Mouse (Mus musculus): Measurements from ENCODE around the gene Bnipl.

Gene Bnipl

DNA sequence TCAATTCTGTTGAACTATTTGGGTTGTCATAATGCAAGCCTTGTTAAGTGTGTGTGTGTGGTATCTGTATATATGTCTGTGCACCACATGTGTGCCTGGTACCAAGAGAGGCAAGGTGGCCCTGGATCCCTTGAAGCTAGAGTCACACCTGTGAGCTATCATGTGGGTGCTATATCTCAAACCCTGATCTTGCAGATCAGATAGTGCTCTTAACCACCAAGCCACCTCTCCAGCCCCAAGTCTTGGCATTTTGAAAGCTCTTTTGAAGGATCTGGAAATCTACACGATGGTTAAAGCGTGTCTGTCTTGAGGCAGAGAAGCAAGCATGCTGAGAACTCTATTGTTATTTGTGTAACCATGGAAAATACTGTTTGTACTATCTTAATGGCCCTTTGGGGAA is 40.4 kb downstream of the Bnipl start:
- DNase-seq, result no peak

DNA sequence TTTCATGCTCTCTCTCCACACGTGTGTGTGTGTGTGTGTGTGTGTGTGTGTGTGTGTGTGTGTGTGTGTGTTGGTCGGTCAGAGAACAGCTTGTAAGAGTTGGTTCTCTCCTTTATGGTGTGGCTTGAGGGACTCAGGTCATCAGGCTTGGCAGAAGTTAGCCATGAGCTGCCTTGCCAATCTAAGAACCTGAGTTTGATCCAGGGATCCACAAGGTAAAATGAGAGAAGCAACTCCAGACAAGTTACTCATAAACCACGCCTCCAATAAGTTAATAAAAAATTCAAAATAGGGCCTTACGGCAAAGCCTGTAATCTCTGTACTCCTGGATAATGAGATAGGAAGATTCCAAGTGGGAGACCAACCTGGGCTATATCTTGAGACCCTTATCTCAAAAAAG is 42.7 kb downstream of the Bnipl start:
- DNase-seq, result no peak

DNA sequence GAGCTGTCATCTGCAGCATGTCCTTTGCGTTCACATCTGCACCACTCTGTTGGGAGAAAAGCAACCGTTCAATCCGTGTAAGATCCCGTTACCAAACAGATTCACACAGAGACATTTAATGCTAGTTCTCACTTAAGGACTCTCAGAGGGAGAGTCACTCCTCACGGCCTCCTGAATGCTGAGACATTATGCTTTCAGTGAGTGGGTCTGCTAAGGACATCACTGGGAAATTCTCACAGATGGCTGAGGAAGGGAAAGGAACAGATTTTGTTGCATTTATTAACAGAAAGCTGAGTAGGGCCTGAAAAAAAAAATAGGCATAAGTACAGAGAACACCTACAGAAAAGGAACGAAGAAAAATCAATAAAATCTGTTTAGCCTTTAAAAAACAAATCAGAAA is 47.1 kb downstream of the Bnipl start:
- peak; percentile 48 for DNase-seq

DNA sequence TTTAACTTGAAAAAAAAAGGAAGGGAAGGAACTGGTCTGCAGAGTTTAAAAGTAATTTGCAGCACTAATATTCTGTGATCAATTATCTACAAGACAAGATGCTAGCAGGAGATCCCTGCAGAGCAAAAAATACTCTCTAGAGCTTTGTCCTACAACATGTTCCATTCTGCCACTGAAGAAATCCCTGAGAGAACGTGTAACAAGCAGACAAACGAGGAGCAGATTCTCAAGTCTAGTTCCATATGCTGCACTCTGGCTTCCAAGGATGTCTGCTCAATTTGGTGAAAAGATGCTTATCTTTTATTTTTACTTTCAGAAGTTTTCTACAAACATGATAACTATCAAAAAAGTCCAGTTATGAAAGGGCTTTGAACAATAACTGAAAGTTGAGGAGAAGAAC is 50.4 kb downstream of the Bnipl start:
- DNase-seq, result peak; percentile 31

DNA sequence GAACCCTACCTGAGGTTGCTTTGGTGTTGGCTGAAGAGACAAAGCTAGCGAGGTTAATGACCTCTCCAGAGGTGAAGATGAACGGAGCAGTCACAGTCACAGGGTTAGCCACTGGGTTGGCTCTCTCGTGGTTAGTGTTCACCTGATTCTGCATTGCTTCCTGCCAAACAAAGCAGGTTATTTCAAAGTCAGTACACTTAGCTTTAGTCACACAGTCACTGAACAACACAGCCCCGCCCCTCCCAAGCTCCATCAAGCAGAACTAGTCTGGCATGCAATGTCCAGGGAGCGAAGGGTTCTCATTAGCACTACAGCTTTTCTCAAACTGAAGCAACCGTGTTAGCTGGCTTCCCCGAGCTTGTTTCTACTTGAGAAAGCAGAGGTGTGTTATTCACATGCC is 50.9 kb downstream of the Bnipl start:
- DNase-seq, result no peak

DNA sequence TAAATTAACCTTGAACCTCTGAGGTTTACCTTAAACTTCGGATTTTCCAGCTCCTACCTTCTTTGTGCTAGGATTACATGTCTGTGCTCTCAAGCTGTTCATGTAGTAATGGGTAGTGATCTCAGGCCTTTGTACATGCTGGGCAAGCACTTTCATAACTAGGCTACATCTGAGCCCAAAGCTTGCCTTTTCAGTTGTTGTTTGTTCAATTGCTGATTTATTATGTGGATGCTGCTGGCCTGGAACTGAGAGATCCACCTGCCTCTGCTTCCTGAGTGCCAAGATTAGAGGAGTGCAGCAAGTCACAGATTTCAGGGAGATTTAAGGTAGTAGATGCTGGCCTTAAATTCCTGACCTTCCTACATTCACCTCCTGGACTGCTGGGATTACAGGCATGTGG is 51.9 kb downstream of the Bnipl start:
- DNase-seq, result no peak

DNA sequence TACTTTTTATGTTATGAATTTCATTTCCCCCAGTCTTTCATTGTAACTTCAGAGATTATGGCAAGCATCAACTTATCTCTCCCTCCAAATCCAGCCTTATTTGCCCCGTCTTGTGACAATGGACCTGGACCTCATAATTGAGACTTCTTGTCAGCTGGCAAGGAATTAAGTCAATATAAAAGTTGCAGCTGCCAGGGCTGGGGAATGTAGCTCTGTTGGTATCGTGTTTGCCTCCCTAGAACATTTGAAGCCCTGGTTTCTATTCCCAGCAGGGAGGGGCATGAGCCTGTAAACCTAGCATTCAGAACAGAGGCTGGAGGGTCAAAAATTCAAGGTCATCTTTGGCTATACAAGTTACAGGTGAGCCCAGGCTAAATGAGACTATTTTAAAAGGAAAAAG is 55.2 kb downstream of the Bnipl start:
- no peak for DNase-seq

DNA sequence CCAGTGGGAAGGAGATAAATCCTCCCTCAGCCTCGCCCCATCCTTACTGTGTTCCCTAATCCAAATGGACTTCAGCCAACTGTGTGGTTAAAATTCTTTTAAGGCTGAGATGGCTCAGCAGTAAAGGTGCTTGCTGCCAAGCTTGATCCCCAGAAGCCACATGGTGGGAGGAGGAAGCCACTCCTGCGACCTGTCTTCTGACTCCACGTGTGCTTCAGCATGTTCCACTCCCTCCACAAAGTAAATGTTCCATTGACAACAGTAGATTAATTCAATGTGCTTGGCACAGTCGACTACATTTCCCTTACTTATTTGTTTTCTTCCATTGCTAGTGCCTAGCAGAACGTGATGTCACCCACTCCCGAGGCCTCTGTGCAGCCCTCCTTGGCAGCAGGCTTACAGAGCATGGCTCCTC is 56.3 kb downstream of the Bnipl start:
- DNase-seq, result no peak

Measured in layer of hippocampus, adult 9-11 months (tissue).